Mouse (Mus musculus) sigmoid colon, adult 10 weeks (tissue): ENCODE measurements around the gene Fam234b. TPM values are rescaled to one million over a fixed set of nuclear protein-coding genes. Genes with fewer than 3 reads are reported as not detected.

Experiments
- polyA plus RNA-seq: library from polyadenylated mRNA; stranded (reverse); fragments of 350-450 nt; fragmentation: Illumina TruSeq; extraction: RNeasy Lipid Tissue Mini Kit (QIAGEN cat#74804); gene quantifications from one replicate; pipeline ENCODE4 v1.2.3, GENCODE M21; 2014; ENCODE audit warnings: low read depth, low replicate concordance

Gene Fam234b
- 2.0 TPM for polyA plus RNA-seq

GRCm38 (mm10) chr6:135197921-135198532, at the start of gene Fam234b, which contains the start of gene Hebp1:
Gene Fam234b, plus strand, starts transcription at chr6:135197977.
Gene Hebp1, minus strand, starts transcription at chr6:135198022.

DNA sequence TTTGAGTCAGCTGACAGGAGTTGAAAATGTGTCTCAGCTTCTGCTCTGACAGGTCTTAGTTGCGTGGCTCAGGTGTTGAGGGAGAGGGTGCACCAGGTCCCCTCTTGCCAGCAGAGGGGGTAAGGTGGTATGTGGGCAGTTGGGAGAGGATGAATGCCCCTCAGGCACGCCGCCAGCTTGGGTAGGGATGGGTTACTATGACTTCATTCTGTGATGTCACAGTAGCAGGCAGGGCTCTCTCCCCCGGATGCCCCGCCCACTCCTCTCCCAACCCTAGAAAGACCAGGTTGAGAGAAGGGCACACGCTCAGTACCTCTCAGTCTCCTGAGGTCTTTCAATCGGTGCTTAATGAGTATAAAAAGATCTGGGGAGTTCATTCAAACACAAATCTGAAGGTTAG, 56.4 kb downstream of the Fam234b start, which contains the start of gene Gsg1:
Gsg1 (minus strand) TSS at position 199 of the 400 bp plus-strand sequence.

Other genes with a start within 250 kb of the Fam234b start
- gene Apold1, start 216.3 kb upstream of the Fam234b start, polyA plus RNA-seq = 6.2 TPM
- 158 TPM for gene Ddx47, start 186.4 kb upstream of the Fam234b start, polyA plus RNA-seq
- 44.1 TPM for gene Gprc5a, start 132.3 kb upstream of the Fam234b start, polyA plus RNA-seq
- not detected for gene Gprc5d, start 79.7 kb upstream of the Fam234b start, polyA plus RNA-seq
- 1.5 TPM for gene Hebp1, start within 50 bp of the Fam234b start, polyA plus RNA-seq
- not detected for gene Gsg1, start 56.4 kb downstream of the Fam234b start, polyA plus RNA-seq
- not detected for gene Pbp2, start 112.4 kb downstream of the Fam234b start, polyA plus RNA-seq
- gene Emp1, start 164.6 kb downstream of the Fam234b start, polyA plus RNA-seq = 1,123 TPM